Mouse (Mus musculus): ENCODE measurements around the gene Cpm. TPM values are rescaled to one million over a fixed set of nuclear protein-coding genes. Genes with fewer than 3 reads are reported as not detected.

Gene Cpm
- polyA plus RNA-seq, 1 experiment from 2014 or later, result 23.5 TPM

- Histone ChIP-seq H3K4me2 (peak overlapping the region; percentile 54), H3K9ac (no peak overlapping the region), H3K4me1 (ENCODE audit: insufficient read depth) (peaks cover 3% of the 10 kb centered on the region; the same call in 1 of the 2 replicates), H3K27ac (ENCODE audit: low read depth) (peak overlapping the region; percentile 60), H3K9me3 (ENCODE audit: low read depth, low read length) (no peaks in the 10 kb centered on the region), H3K27me3 (ENCODE audit: insufficient read depth, low read length) (no peaks in the 10 kb centered on the region), H3K36me3 (ENCODE audit: insufficient read depth) (no peaks in the 10 kb centered on the region), H3K4me3 (ENCODE audit: low read depth, low read length) (no peak overlapping the region)
- DNase-seq (peak; percentile 68), ATAC-seq (ENCODE audit: insufficient read depth) (peak; percentile 76)
- whole genome bisulfite sequencing, result 9% methylated on average over 9 of the region's 9 CpGs
- TF ChIP-seq CTCF (IDR thresholded peaks at IDR 0.05; ENCODE audit: low read depth), result no peak
Observed at GRCm38 (mm10) chr10:117663865-117664200, 34.5 kb downstream of the Cpm start.

GRCm38 (mm10) chr10:117664208-117664925 is 35.1 kb downstream of the Cpm start:
- Histone ChIP-seq H3K9me3 (ENCODE audit: low read depth, low read length) (no peaks in the 10 kb centered on the region), H3K4me1 (ENCODE audit: insufficient read depth) (peaks cover 3% of the 10 kb centered on the region; the same call in 1 of the 2 replicates), H3K27ac (ENCODE audit: low read depth) (peak overlapping the region; percentile 60), H3K4me2 (peak overlapping the region; percentile 54), H3K9ac (no peak overlapping the region), H3K27me3 (ENCODE audit: insufficient read depth, low read length) (no peaks in the 10 kb centered on the region), H3K36me3 (ENCODE audit: insufficient read depth) (no peaks in the 10 kb centered on the region), H3K4me3 (ENCODE audit: low read depth, low read length) (no peak overlapping the region)
- no peak for TF ChIP-seq CTCF (IDR thresholded peaks at IDR 0.05; ENCODE audit: low read depth)
- 48% methylated on average over 14 of the region's 14 CpGs for WGBS
- no peak for DNase-seq
- ATAC-seq (ENCODE audit: insufficient read depth), result no peak; the same call in 1 of the 2 replicates

DNA sequence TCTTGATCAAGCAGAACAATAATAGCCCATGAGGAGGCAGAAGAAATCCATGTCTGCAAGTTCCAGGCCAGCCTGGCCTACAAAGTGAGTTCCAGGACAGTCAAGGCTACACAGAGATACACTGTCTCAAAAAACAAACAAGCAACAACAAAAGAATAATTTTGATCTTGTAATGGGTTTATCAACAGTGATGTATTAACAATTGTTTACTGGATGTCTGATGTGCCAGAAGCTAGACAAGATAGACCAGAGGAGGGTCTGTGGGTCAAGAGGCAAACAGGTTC is 35.6 kb downstream of the Cpm start:
- Histone ChIP-seq H3K4me1 (ENCODE audit: insufficient read depth) (peaks cover 3% of the 10 kb centered on the region; the same call in 1 of the 2 replicates), H3K4me3 (ENCODE audit: low read depth, low read length) (no peak overlapping the region), H3K27me3 (ENCODE audit: insufficient read depth, low read length) (no peaks in the 10 kb centered on the region), H3K9me3 (ENCODE audit: low read depth, low read length) (no peaks in the 10 kb centered on the region), H3K4me2 (no peak overlapping the region), H3K27ac (ENCODE audit: low read depth) (no peak overlapping the region), H3K36me3 (ENCODE audit: insufficient read depth) (no peaks in the 10 kb centered on the region), H3K9ac (no peak overlapping the region)
- no peak for ATAC-seq (ENCODE audit: insufficient read depth)
- no peak for TF ChIP-seq CTCF (IDR thresholded peaks at IDR 0.05; ENCODE audit: low read depth)
- no peak for DNase-seq

- no peak overlapping the region for H3K4me2 ChIP-seq
- WGBS, result 69% methylated on average over 9 of the region's 9 CpGs
- peaks cover 3% of the 10 kb centered on the region; the same call in 1 of the 2 replicates for H3K4me1 ChIP-seq (ENCODE audit: insufficient read depth)
- no peaks in the 10 kb centered on the region for H3K36me3 ChIP-seq (ENCODE audit: insufficient read depth)
- ATAC-seq (ENCODE audit: insufficient read depth), result no peak
- H3K9me3 ChIP-seq (ENCODE audit: low read depth, low read length), result no peaks in the 10 kb centered on the region
- no peak for DNase-seq
- no peak overlapping the region for H3K4me3 ChIP-seq (ENCODE audit: low read depth, low read length)
- no peaks in the 10 kb centered on the region for H3K27me3 ChIP-seq (ENCODE audit: insufficient read depth, low read length)
- no peak overlapping the region for H3K9ac ChIP-seq
- H3K27ac ChIP-seq (ENCODE audit: low read depth), result no peak overlapping the region
- TF ChIP-seq CTCF (IDR thresholded peaks at IDR 0.05; ENCODE audit: low read depth), result no peak
Observed at GRCm38 (mm10) chr10:117665376-117666275, 36.3 kb downstream of the Cpm start.

DNA sequence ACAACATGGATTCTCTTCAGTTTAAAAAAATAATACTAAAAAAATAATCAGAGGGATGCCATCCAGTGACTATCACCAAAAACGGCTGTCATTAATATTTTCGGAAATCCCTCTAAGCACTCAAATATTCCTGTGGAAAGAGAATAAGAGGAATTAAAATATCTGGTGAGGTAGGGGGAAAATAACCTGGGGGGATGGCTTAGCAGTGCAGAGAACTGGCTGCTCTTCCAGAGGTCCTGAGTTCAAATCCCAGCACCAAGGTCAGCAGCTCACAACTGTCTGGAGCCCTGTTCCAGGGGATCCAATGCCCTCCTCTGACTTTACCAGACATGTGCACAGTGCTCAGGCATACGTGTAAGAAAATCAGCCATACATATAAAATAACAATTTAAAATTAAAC is 37.1 kb downstream of the Cpm start:
- no peaks in the 10 kb centered on the region for H3K36me3 ChIP-seq (ENCODE audit: insufficient read depth)
- ATAC-seq (ENCODE audit: insufficient read depth) (no peak), DNase-seq (no peak)
- no peak overlapping the region for H3K9ac ChIP-seq
- 80% methylated on average over 3 of the region's 3 CpGs for WGBS
- TF ChIP-seq CTCF (IDR thresholded peaks at IDR 0.05; ENCODE audit: low read depth), result no peak
- H3K9me3 ChIP-seq (ENCODE audit: low read depth, low read length), result no peaks in the 10 kb centered on the region
- H3K4me3 ChIP-seq (ENCODE audit: low read depth, low read length), result no peak overlapping the region
- no peaks in the 10 kb centered on the region for H3K27me3 ChIP-seq (ENCODE audit: insufficient read depth, low read length)
- no peak overlapping the region for H3K4me2 ChIP-seq
- H3K27ac ChIP-seq (ENCODE audit: low read depth), result no peak overlapping the region
- H3K4me1 ChIP-seq (ENCODE audit: insufficient read depth), result peaks cover 3% of the 10 kb centered on the region; the same call in 1 of the 2 replicates

GRCm38 (mm10) chr10:117666947-117667630 is 37.8 kb downstream of the Cpm start:
- peaks cover 4% of the 10 kb centered on the region for H3K4me1 ChIP-seq (ENCODE audit: insufficient read depth)
- no peak overlapping the region for H3K4me3 ChIP-seq (ENCODE audit: low read depth, low read length)
- DNase-seq (no peak), ATAC-seq (ENCODE audit: insufficient read depth) (no peak)
- no peak for TF ChIP-seq CTCF (IDR thresholded peaks at IDR 0.05; ENCODE audit: low read depth)
- no peaks in the 10 kb centered on the region for H3K9me3 ChIP-seq (ENCODE audit: low read depth, low read length)
- H3K4me2 ChIP-seq, result no peak overlapping the region
- H3K27ac ChIP-seq (ENCODE audit: low read depth), result no peak overlapping the region
- WGBS, result 88% methylated on average over 9 of the region's 9 CpGs
- no peak overlapping the region for H3K9ac ChIP-seq
- H3K27me3 ChIP-seq (ENCODE audit: insufficient read depth, low read length), result no peaks in the 10 kb centered on the region
- no peaks in the 10 kb centered on the region for H3K36me3 ChIP-seq (ENCODE audit: insufficient read depth)
